Mouse (Mus musculus) adrenal gland, adult 8-10 months (tissue): ENCODE data around the gene Tbc1d16. TPM values are rescaled to one million over a fixed set of nuclear protein-coding genes. Genes with fewer than 3 reads are reported as not detected.

Experiments
- DNase-seq: peaks from one replicate; pipeline ENCODE4 v3.0.0; 2022
- total RNA-seq, 4 experiments: library from RNA; stranded (reverse); gene quantifications; 2 replicates each; pipeline ENCODE4 v1.2.4; 2022

The Tbc1d16 gene
- total RNA-seq, 4 experiments from 2014 or later, result 17.1 to 26.4 (median 22.0) TPM

DNA sequence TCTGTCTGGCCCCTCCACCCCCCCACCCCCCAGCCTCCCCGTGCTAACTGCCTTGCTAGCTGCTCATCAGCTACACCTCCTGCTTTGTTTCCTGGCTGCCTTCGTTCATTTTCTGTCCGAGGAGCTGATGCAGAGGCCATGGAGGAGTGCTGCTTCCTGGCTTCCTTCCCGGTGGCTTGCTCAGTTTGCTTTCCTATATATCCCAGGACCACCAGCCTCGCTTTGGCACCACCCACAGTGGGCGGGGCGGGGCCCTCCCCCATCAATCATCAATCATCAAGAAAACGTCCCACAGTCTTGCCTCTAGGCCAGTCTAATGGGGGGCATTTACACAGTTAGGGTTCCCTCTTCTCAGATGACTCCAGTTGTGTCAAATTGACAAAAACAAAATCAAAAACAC, 8.1 kb upstream of the Tbc1d16 start:
- DNase-seq, result no peak

DNA sequence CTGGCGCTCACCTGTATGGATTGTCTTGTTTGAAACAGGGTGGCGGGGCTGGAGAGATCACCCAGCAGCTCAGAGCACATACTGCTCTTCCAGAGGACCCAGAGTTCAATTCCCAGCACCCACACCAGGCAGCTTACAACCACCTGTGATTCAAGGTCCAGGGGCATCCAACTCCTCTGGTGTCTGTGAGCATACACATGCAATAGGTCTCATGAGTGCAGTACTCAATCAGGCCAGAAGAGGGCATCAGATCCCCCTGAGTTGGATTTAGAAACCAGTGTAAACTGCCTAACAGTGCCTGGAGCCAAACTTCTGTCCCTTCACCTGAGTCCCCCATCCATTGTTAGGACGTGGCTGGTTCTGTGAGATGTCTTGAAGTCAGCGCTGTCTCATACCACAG, 7.3 kb upstream of the Tbc1d16 start:
- DNase-seq, result no peak

- DNase-seq, result no peak
Observed at GRCm38 (mm10) chr11:119234770-119235169, 6.5 kb upstream of the Tbc1d16 start.

DNA sequence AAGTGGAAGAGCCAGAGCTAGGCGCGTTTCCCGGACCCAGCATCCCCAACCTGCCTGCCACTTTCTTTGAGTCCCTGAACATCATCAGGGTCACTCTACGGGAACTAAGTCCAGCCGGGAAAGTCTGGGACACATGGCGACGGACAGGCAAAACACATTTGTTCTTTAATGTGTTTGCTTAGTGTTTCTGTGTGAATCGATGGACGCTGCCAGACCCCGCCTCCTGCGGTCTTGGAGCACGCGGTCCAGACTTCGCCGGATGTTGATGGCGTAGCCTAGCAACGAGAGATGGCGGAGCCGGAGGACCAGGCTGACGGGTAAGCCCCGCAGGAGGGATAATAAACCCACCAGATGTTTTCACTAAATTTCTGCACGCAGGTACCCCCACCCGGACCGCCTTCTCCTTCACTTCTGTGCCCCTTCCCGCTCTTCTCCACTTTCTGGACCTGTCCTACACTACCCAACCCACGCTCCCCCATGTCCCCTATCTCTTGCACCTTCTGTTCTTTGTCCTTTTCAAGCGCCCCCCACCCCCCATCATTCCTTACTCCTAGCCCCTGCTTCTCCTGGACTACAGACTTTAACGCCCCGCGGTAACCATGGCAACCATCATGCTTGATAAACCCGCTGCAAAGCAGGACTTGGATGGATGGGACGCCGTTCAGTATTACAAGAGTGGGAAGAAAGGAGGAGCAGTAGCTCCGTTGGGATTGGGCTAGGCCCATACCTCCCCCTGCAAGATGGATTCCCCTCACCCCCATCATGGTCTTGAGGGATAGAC, 737 bp upstream of the Tbc1d16 start:
- peak; percentile 46 for DNase-seq

- DNase-seq, result no peak
Observed at GRCm38 (mm10) chr11:119227591-119227990, 708 bp downstream of the Tbc1d16 start.

GRCm38 (mm10) chr11:119225634-119226033, 2.7 kb downstream of the Tbc1d16 start:
- no peak for DNase-seq

DNA sequence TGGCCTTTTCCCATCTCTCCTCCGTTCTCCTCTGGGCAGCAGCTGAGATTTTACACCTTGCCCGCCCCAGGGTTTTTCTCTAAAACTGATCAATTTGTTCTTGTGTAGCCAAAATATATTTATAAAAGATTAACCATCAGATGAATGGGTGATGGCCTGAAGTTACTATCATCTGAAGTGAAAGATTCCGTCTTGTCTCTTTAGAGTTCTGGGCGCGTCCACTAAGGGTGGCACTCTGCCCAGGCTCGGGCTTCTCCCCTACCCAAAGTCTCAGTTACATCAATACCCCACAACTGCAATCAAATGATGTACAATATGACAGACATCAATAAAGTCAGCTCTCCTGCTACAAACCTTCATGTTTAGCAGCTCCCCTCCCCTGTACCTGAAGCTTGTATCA, 3.4 kb downstream of the Tbc1d16 start:
- DNase-seq, result no peak

- DNase-seq, result no peak
Observed at GRCm38 (mm10) chr11:119223124-119223890, 5.0 kb downstream of the Tbc1d16 start.

DNA sequence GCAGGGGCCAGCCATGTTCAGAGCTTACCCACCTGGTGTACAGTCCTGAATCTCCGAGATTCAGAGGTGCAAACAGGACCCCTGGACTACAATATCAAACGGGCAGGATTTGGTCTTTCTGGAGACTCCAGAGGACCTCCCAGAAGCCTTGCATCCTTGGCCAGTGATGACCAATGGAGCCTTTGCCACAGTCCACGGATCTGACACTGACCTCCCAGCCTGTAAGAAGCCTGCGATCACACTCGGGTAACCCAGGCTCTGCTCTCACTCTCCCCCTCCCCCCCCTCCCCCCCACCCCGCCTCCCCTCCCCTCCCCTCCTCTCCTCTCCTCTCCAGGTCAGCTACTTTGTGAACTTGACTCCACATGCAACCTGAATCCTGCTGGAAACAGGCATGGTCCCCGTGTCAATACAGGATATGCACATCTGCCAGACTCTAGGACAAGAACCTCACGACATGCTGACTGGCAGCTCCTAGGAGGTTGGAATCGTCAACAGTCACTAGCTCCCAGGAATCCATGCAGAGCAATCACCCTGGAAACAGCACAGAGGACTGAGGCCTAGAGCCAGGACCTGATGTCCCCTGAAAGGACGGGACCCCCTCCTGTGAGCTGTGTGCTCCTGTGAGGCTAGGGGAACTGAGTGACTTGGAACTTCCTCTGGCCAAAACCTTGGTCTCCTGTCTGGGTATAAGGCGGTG, 6.3 kb downstream of the Tbc1d16 start:
- DNase-seq, result no peak

DNA sequence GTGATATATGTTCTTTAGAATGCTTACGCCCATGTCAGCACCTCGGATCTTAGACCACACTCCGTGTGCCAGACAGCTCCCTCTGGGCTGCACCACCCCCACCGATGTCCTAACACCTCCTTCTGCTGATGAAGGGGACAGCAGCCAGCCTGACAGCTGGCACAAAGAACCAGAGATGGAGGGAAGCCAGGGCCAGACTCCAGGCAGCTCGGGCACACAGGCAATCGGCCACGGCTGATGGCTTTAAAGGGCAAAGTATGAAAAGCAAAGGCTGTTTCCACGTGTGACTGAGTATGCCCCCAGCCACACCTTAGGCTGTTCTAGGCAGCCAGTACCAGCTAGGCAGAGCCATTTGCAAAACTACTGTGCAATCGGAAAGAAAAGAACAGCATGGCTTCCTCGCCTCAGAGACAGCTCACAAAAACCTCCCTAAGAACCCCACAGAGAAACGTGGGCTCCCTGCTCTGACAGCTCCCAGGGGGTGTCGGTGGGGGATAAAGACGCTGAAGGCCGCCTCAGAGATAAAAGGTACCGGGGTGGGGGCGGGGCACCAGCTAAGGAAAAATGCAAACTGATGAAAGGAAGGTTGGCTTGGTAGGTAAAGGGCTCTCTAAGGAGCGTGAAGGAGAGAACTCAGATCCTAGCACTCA, 8.4 kb downstream of the Tbc1d16 start:
- peak; percentile 51 for DNase-seq

GRCm38 (mm10) chr11:119217861-119218260, 10.4 kb downstream of the Tbc1d16 start:
- DNase-seq, result no peak

DNA sequence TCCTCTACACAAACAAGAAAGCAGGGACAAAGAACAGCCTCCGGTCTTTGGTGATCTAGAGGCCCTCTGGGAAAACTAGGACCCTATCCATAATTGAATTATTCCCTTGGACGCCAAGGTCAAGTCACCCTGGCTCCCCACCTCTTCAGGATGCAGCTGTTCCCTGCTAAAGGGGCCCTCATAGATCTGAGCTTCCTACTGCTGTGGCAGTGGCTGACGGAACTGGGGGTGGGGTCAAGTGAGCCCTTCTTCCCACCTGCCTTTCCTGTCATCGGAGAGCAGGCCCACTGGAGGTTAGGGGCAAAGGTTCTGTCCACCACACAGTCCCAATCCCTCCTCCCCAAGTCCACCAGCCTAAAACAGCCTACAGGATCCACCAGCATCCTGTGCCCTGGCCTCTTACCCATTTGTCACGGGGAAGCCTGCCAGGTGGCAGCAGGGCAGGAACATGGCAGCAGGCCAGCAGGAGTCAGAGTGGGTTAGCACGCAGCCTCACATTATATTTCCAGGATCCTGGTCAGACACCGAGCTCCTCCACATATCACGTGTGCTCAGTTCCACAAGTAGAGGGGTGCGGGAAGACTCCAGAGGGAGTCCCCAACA, 12.3 kb downstream of the Tbc1d16 start:
- peak; percentile 53 for DNase-seq

- peak; percentile 61 for DNase-seq
Observed at GRCm38 (mm10) chr11:119215038-119215904, 13.0 kb downstream of the Tbc1d16 start.

DNA sequence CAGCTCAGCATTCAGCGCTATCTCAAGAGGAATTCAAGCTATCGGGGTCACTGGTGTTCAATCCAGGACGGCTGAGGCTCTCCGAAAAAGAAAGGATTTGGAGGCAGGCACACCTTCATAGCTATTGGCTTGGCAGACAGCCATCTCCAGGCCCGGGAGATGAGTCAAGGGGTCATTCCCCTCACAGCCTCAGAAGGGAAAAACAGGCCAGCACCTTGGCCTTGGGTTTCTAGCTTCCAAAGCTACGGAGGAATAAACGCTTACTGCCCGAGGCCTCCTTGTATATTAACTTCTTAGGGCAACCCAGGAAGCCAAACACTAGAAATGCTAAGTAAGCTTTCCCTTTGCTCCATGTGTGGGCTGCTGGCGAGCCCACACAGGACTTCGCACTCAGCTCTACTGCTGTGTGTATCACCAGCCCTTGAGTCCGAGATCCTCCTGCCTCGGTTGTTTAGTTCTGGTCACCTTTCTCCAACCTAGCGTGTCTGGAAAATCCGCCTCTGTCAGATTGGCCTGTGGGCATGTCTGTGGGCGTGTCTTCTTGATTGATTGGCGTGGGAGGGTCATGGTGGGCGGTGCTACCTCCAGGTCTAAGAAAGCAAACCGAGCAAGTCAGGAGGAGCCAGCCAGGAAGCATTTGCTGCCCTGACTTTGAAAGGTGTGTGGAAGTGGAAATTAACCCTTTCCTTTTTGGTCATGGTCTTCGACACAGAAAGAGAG, 15.0 kb downstream of the Tbc1d16 start:
- DNase-seq, result peak; percentile 59

DNA sequence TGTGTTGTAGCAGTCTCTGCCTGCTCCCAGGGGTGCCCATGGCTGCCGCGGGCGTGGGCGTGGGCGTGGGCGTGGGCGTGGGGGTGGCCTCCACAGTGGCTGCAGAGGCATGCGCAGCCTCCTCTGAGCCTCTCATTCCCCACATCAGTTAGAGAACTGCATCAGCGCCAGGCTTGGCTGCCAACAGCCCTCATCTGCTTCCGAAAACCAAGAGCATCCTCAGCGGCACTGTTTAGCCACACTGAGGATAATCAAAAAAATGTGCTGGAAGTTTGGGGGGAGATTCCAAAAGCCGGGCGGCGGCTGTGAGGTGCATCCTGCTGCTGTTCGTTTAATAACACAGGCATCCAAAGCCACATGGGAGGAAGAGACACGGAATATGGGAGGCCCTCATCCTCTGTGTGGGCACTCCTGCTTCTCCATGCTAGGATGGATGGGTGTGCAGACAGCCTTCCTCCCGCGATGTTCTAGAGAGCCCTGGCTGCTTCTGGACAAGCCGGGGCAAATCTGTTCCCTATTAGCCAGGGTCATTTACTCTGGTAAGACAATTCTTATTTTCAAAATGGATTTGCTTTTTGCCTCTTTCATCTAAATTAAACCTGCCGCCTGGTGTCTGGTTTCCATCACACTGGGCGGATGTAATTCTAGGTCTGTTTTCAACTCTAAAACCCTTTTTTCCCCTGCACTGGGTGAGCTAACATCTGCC, 16.5 kb downstream of the Tbc1d16 start:
- no peak for DNase-seq

DNA sequence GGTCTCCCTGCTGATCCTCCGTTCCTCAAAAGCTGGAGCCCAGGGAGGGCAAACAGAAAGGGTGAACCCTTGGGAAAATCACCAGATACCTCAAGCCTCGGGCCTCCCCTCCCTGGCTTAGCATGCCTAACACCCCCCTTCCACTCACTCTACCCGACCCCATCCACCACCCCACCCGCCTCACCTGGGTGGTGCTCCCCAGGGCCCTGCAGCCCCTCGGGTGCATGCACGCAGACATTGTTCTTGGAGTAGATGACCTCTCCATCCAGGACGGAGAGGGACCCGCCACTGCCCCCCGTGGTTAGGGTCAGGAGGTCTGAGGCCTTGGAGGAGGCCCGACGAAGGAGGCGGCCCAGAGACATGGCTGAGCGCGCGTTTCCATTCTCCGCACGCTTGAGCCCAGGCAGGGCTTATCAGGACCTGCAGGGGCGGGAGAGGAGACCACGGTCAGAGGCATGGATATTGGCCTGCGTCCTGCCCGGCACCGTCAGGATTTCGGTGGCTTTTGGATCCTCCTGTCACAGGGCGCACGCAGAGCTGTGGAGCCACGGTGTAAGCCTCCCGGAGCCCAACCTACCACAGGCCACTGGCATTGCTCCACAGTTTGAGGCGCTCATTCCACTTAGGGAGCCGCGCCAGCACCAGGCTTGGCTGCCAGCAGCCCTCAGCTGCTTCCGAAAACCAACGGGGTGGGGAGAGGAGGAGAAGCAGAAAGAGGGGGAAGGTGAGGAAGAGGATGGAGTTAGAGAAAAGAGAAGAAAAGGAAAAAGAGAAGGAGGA, 17.8 kb downstream of the Tbc1d16 start:
- no peak for DNase-seq

DNA sequence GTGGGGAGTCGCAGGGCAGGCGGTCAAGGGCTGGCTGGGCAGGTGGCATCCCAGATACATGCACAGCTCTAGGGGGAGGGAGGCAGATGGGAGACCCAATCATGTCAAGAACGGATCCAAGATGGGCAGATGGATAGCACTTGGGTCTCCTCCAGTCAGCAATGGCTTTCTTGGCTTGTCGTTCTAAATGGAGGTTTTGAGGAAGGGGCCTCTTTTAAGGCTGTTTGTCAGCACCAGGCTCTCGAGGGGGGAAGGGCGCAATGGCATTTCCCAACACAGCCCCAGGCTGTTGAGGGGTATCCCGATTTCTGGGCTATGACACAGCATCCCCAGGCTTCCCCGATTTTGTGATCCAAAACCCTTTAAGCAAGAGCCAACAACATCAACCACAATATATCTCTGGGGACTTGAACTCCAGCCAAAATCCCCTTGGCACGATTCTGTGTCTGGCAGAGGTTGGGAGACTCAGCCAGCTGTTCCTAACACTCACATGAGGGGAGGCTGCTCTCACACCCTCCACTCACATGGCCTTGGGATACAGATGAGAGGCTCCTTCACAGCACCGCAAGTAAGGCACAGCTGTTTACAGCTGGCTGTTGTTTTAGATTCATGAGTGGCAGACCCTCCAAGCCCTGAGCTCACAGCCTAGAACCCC, 18.8 kb downstream of the Tbc1d16 start:
- DNase-seq, result no peak

DNA sequence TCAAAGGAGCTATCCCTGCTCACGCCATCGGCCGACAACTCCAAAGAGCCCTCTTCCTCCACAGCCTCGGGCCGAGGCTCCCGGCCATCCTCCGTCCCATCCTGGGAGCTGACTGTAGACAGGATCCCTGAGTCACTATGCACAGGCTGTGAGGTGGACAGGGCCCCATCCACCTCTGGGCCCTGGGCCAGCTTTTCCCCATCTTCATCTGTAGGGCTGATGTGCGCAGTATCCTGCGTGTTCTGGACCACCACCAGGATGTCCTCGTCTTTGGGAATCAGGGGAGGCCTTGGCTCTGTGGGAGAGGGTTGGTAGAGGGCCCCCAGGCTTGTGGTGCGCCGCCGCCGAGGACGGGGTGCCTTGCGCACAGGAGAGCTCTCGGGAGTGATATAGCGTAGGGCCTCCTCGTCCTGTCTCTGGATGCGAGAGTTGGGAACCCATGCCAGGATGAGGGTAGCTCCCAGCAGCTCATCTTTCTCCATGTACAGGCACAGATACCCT, 19.4 kb downstream of the Tbc1d16 start:
- DNase-seq, result no peak
